Mouse (Mus musculus) ES-E14 (cell line): ENCODE measurements around the gene Calcoco2.
"Not testable (repeated sequence)": the region's sequence is repeated elsewhere in the genome, so short reads cannot be mapped to it uniquely, and the experiment has no call there.

Experiments
- CHD2 ChIP-seq: IDR thresholded peaks from 2 replicates; pipeline ENCODE4 v1.6.1; 2014; ENCODE audit warnings: mild to moderate bottlenecking, low read depth, low read length, inconsistent platforms
- ZNF384 ChIP-seq: IDR thresholded peaks from 2 replicates; pipeline ENCODE4 v1.6.1; 2012; ENCODE audit warnings: low read depth, low read length, inconsistent platforms

DNA sequence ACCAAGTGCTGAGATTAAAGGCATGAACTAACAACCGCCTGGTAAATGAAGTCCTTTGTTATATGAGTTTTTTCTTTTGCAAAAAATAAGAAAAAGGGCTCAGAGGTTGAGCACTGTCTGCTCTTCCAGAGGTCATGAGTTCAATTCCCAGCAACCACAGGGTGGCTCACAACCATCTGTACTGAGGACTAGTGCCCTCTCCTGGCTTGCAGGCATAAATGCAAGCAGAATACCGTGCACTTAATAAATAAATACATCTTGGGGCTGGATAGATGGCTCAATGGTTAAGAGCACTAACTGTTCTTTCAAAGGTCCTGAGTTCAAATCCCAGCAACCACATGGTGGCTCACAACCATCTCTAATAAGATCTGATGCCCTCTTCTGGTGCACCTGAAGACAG is 814 bp downstream of the Calcoco2 start:
- not testable (repeated sequence) for TF ChIP-seq CHD2, ZNF384
